Mouse (Mus musculus): ENCODE results near the gene Ube3c.
"Not testable (repeated sequence)": the region's sequence is repeated elsewhere in the genome, so short reads cannot be mapped to it uniquely, and the experiment has no call there.

Gene Ube3c

GRCm38 (mm10) chr5:29568848-29569377 is at the start of gene Ube3c:
Gene Ube3c (plus strand): TSS chr5:29569242.
- peak; percentile 99 for DNase-seq (ENCODE audit: low read depth)

DNA sequence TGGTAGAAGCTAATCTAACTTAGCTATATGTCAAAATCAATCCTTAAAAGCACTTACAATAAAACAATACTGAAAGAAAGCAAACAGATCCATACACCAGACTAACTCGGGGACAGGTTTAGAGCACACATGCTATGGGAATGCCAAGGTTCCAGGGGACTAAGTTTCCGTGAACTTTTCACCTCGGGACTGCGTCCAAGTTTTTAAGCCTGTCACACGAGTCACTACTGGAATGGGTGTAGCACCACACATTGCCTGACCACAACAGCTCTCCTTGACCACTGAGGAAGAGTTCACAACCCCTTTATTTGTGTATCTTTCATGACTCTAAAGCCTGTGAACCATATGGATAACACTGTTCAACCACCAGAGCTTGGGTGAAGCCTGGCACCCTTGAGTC is 8.9 kb upstream of the Ube3c start:
- DNase-seq (ENCODE audit: low read depth) = no peak

DNA sequence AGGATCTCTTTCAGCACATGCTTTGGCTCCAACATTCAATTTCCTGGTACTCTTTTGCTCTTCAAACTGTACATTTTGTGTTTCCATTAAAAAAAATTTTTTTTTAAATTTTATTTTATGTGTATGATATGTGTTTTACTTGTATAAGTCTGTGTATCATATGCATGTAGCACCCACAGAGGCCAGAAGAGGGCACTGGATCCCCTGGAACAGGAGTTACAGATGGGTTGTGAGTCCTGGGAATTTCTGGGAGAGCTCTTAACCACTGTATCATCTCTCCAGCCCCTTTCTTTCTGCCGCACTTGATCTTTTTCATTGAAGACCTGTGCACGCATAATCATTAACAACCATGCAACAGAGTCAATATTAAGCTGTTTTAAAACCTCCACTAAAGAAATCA is 8.4 kb upstream of the Ube3c start:
- peak; percentile 26 for DNase-seq (ENCODE audit: low read depth)

DNA sequence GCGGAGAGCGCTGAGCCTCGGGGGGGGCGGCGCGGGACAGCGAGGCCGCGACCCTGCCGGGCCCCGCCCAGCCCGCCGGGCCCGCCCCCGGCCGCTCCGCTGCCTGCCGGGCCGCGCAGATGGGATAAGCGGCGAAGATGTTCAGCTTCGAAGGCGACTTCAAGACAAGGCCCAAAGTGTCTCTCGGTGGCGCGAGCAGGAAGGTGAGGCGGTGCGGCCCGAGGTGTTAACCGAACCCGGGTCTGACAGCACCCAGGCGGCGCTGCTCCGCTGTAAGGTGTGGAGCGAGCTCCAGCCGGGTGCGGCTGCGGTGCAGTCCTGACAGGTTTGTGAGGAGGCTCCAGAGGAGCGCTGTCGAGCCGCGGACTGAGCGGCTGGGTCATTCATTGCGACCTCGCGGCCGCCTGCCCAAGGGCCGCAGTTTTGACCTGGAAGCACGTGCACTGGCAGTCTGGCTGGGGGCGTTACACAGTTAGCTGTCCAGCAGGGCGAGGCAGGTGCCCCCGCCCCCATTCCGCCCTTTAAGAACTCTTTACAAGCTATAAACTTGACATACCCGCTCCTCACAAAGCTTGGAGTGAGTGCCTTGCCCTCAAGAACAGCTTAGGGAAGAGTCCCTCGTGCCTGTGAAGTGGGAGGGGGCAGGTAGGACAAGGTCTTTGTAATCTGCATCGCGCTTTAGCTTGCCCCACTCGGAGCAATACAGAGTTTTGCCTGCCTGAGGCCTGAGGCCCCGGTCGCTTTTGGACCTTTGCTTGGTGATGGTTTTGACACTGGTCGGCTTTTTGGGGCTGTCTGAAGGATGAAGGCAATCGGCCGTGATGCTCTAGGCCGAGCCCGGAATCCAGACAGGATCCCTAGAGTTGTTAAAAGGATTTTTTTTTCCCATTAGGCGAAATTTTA is 587 bp downstream of the Ube3c start:
- DNase-seq (ENCODE audit: low read depth) = peak; percentile 70

GRCm38 (mm10) chr5:29574286-29574685 is 5.2 kb downstream of the Ube3c start:
- DNase-seq (ENCODE audit: low read depth) = not testable (repeated sequence)

GRCm38 (mm10) chr5:29575085-29575484 is 6.0 kb downstream of the Ube3c start:
- DNase-seq (ENCODE audit: low read depth) = peak; percentile 27

DNA sequence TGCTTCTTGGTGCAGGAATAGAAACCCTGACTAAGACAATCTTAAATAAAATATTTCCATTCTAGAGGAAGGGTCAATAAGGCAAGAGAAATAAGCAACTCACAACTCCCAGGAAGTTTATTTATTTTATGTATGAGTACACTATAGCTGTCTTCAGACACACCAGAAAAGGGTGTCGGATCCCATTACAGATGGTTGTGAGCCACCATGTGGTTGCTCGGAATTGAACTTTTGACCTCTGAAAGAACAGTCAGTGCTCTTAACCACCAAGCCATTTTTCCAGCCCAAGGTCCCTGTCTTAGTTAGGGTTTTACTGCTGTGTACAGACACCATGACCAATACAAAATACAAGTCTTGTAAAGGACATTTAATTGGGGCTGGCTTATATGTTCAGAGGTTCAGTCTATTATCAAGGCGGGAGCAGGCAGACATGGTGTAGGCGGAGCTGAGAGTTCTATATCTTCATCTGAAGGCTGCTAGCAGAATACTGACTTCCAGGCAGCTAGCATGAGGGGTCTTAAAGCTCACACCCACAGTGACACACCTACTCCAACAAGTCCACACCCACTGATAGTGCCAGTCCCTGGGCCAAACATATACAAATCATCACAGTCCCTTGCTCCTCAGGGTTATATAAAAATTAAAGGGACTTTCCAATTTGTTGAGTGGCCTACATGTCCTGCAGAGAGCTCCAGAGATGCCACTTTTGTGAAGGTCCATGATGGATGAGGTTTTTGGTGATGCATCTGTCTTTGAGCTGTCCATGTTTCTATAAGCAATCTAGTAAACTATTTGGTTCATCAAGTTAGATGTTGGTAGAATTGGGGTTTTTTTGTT is 9.0 kb downstream of the Ube3c start:
- no peak for DNase-seq (ENCODE audit: low read depth)

DNA sequence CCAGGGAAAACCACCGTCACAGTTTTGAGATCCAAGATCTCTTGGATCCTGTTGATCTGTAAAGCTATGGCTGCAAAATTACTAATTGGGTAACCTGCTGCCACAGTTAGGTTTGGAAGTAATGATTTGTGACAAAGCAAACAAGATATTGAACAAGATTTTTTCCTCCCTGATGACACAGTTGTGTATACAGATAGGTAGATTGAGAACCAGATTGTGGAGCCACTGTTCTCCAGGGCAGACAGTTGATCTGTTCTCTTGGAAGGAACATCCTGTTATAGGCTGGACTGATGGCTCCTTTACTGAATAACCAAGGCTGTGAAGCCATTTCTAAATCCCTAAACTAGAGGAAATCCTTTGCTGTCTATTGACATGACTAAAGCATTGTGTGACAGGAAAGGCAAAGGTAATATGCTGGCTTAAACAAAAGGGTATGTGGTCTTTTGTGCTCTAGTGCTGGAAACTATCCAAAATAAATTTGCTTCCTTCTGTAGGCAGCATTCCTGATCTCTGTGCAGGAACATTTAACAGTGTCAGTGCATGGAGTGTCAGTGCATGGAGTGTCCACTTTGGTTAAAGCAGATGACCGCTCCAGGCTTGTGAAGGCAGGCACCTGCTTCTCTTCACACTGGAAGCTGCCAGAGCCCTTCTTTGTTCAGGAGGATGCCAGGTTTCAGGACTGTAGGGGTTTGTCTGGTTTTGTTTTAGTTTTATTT is 15.0 kb downstream of the Ube3c start:
- DNase-seq (ENCODE audit: low read depth) = no peak

DNA sequence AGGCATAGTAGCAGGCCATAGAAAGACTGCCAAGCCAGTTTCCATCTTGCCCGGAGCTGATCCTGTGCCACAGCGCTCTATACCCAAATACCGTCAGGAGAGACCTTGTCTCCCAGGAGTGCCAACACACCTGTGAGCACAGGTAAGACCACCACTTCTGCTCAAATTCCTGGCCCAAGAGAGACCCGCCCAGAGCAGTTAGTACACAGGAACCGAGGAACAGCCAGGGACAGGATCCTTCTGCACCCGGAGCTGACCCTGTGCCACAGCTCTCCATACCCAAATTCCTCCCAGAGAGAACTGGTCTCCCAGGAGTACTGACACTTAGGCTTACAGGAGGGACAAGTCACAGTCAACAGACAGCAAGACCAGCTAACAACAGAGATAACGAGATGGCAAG is 23.1 kb downstream of the Ube3c start:
- DNase-seq (ENCODE audit: low read depth) = not testable (repeated sequence)

GRCm38 (mm10) chr5:29606546-29606945 is 37.5 kb downstream of the Ube3c start:
- DNase-seq (ENCODE audit: low read depth) = no peak

DNA sequence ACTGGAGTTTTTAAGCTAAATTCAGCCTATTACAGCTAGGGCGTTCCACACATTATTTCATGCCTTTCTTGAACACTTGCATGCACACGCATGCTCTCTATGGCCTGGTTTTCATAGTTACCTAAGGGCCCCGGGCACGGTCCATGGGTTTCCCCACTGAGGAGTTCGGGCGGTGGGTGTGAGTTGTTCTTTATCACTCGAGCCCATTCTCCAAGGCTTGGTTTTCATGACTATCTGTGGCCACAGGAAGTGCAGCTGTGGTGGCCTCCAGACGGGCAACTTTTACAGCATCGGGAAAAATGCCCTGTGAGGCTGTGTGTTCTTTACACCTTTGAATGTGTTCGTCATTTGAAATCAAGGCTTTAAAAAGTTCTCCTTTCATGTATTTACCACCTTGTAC is 56.6 kb downstream of the Ube3c start:
- no peak for DNase-seq (ENCODE audit: low read depth)

- DNase-seq (ENCODE audit: low read depth) = no peak
These were observed 60.9 kb downstream of the Ube3c start for GRCm38 (mm10) chr5:29629941-29630340.

GRCm38 (mm10) chr5:29631711-29632110 is 62.7 kb downstream of the Ube3c start:
- no peak for DNase-seq (ENCODE audit: low read depth)

GRCm38 (mm10) chr5:29636298-29636697 is 67.3 kb downstream of the Ube3c start:
- no peak for DNase-seq (ENCODE audit: low read depth)

GRCm38 (mm10) chr5:29636884-29637283 is 67.8 kb downstream of the Ube3c start:
- peak; percentile 48 for DNase-seq (ENCODE audit: low read depth)

- DNase-seq (ENCODE audit: low read depth) = peak; percentile 63
These were observed 72.3 kb downstream of the Ube3c start for GRCm38 (mm10) chr5:29641124-29641884.

DNA sequence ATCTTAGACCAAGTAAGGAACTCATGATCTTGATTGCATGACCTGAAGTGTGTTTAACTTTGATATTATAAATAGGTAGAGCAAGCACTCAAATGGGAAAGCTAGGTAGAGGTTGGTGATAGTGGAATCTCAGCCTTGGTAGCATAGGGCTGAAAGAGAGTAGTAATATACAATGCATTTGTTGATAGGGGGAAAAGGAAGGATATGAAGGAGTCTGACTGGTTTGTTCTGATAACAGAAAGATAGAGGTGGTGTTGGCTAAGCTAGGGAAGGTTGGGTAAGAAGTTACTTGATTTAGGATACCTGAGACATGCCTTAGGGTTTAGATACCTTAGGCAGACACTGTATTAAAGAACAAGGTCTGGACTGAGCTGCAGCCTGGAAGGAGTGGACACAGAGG is 82.7 kb downstream of the Ube3c start:
- DNase-seq (ENCODE audit: low read depth) = no peak

GRCm38 (mm10) chr5:29657590-29658339 is 88.7 kb downstream of the Ube3c start:
- no peak for DNase-seq (ENCODE audit: low read depth)

GRCm38 (mm10) chr5:29661246-29661645 is 92.2 kb downstream of the Ube3c start:
- DNase-seq (ENCODE audit: low read depth) = not testable (repeated sequence)

- no peak for DNase-seq (ENCODE audit: low read depth)
These were observed 96.3 kb downstream of the Ube3c start for GRCm38 (mm10) chr5:29665391-29665790.
